In the genomic region with DNA sequence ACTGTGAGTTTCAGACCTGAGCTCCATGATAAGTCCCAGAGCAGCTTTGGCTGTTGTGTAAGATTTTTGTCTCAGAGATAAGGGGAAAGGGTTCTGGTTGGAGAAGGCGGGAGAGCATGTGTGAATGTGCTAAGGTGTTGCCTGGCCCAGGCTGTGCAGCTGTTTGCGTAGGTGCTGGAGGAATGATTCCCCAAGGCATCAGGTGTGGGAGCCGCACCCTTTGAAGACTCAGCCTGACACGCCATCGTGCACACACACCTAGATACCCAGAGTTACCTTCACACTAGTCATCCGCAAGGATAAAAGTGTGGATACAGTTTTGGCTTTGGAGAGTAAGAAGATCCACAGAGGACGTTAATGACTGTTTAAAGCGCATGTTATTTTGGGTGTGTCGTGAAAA, we compare ENCODE assay signal across 16 mouse cellular contexts.
"Had no signal": no experiment of that assay in that cellular context is flagged by ENCODE, and none has a peak within 500 bp of the region (broad histone marks: within the 10 kb centered on the region; RNA-seq: fewer than 3 reads in every experiment).

No protein-coding gene starts in this region.

- H3K4me2 ChIP-seq: kidney, embryonic 15.5 days; limb, embryonic 15.5 days; liver, embryonic 12.5 days; lung, embryonic 14.5 days; midbrain, embryonic 12.5 days; neural tube, embryonic 15.5 days had no signal

- H3K27ac ChIP-seq: kidney, embryonic 15.5 days; limb, embryonic 15.5 days; liver, embryonic 12.5 days; midbrain, embryonic 12.5 days; neural tube, embryonic 15.5 days had no signal

- H3K36me3 ChIP-seq: kidney, embryonic 15.5 days; limb, embryonic 15.5 days; liver, embryonic 12.5 days; midbrain, embryonic 12.5 days; neural tube, embryonic 15.5 days had no signal

- H3K9ac ChIP-seq: kidney, embryonic 15.5 days; limb, embryonic 15.5 days; liver, embryonic 12.5 days; lung, embryonic 14.5 days; midbrain, embryonic 12.5 days; neural tube, embryonic 15.5 days had no signal

- DNase-seq: kidney, adult 2 months; kidney, postnatal 14 days; layer of hippocampus, adult 9-11 months; layer of hippocampus, postnatal 36 days; lung, embryonic 14.5 days; lung, postnatal 10 days; lung, postnatal 4 days; right cerebral cortex, adult 18-20 months; right cerebral cortex, postnatal 25 days; spleen, adult 18-20 months had no signal

- H3K9me3 ChIP-seq: kidney, embryonic 15.5 days; limb, embryonic 15.5 days; liver, embryonic 12.5 days; midbrain, embryonic 12.5 days; neural tube, embryonic 15.5 days had no signal

- ATAC-seq: intestine, embryonic 16.5 days; liver, embryonic 12.5 days had no signal

- H3K4me3 ChIP-seq: kidney, embryonic 15.5 days; limb, embryonic 15.5 days; liver, embryonic 12.5 days; midbrain, embryonic 12.5 days; neural tube, embryonic 15.5 days had no signal

- H3K27me3 ChIP-seq: kidney, embryonic 15.5 days; limb, embryonic 15.5 days; liver, embryonic 12.5 days; neural tube, embryonic 15.5 days had no signal
